Mouse (Mus musculus) midbrain, postnatal 0 days (tissue): ENCODE results near the gene Tbc1d10b. TPM values are rescaled to one million over a fixed set of nuclear protein-coding genes. Genes with fewer than 3 reads are reported as not detected.

Source experiments
- ATAC-seq: fragments of 200-750 bp; cut with Nextera tagmentation; 2 replicates; pipeline ENCODE4 v1.8.0; 2017; ENCODE audit warnings: moderate number of reproducible peaks, mild to moderate bottlenecking, moderate TSS enrichment, moderate library complexity; ENCODE audit not compliant: low FRiP score
- DNase-seq: peaks from one replicate; pipeline ENCODE4 v3.0.0-alpha.2; 2015; ENCODE audit warnings: low spot score
- H3K27ac ChIP-seq: fragments of 300-500 bp; sonication (generic); 2 replicates; pipeline ENCODE4 v1.5.1; 2014; ENCODE audit warnings: low read depth, mild to moderate bottlenecking, low read length, mixed read lengths
- H3K27me3 ChIP-seq: fragments of 300-500 bp; sonication (generic); 2 replicates; pipeline ENCODE4 v1.6.1; 2014; ENCODE audit warnings: low read length, control low read depth, mixed read lengths; ENCODE audit not compliant: insufficient read depth
- H3K36me3 ChIP-seq: fragments of 300-500 bp; sonication (generic); 2 replicates; pipeline ENCODE4 v1.6.1; 2014; ENCODE audit warnings: low read length, control low read depth, mixed read lengths; ENCODE audit not compliant: insufficient read depth
- H3K4me1 ChIP-seq: fragments of 300-500 bp; sonication (generic); 2 replicates; pipeline ENCODE4 v1.6.1; 2014; ENCODE audit warnings: mild to moderate bottlenecking, control low read depth, antibody characterized with exemption, low read length, mixed read lengths; ENCODE audit not compliant: insufficient read depth
- H3K4me2 ChIP-seq: fragments of 300-500 bp; sonication (generic); 2 replicates; pipeline ENCODE4 v1.6.1; 2014; ENCODE audit warnings: low read depth, mild to moderate bottlenecking, low read length, mixed read lengths; ENCODE audit not compliant: poor library complexity, severe bottlenecking
- H3K4me3 ChIP-seq: fragments of 300-500 bp; sonication (generic); 2 replicates; pipeline ENCODE4 v1.5.1; 2014; ENCODE audit warnings: low read depth, mild to moderate bottlenecking, low read length, moderate library complexity
- H3K9ac ChIP-seq: fragments of 300-500 bp; sonication (generic); replicated peaks from 2 replicates; pipeline ENCODE4 v1.6.1; 2014; ENCODE audit warnings: mild to moderate bottlenecking, low read length, moderate library complexity, mixed read lengths; ENCODE audit not compliant: poor library complexity, severe bottlenecking
- H3K9me3 ChIP-seq: fragments of 300-500 bp; sonication (generic); 2 replicates; pipeline ENCODE4 v1.6.1; 2016; ENCODE audit warnings: low read length, control low read depth
- CTCF ChIP-seq: IDR thresholded peaks from 2 replicates; pipeline ENCODE4 v1.5.1; 2016; ENCODE audit warnings: antibody characterized with exemption, mild to moderate bottlenecking
- WGBS: fragments of 180-500 bp; shearing (Covaris S2); extraction: QIAGEN DNeasy Blood & Tissue Kit; methylation state at CpG from one replicate; pipeline ENCODE4 v1.1.7; 2014; 5-methylcytosine and 5-hydroxymethylcytosine counted together
- polyA plus RNA-seq: library from polyadenylated mRNA; unstranded; fragments of >200 nt; fragmentation: Nextera tagmentation; extraction: Ambion mirVana; gene quantifications from 2 replicates; pipeline ENCODE4 v1.2.1, GENCODE M21; 2015
- total RNA-seq: library from RNA; depleted of rRNA; stranded (reverse); fragments of >200 nt; gene quantifications from 2 replicates; pipeline ENCODE4 v1.2.3, GENCODE M21; 2014

The Tbc1d10b gene
- total and polyA plus RNA-seq, 2 experiments from 2014 or later = 28.7 to 72.3 TPM

GRCm38 (mm10) chr7:127220440-127220839 lies 12.2 kb upstream of the Tbc1d10b start:
- no peaks in the 10 kb centered on the region for H3K36me3 ChIP-seq

GRCm38 (mm10) chr7:127218670-127219069 lies 10.4 kb upstream of the Tbc1d10b start:
- no peak overlapping the region for H3K27ac ChIP-seq
- no peak for DNase-seq
- 98% methylated on average over 4 of the region's 4 CpGs for WGBS
- no peak for ATAC-seq
- no peaks in the 10 kb centered on the region for H3K36me3 ChIP-seq
- no peak overlapping the region for H3K4me2 ChIP-seq
- H3K9me3 ChIP-seq = no peaks in the 10 kb centered on the region
- no peak overlapping the region for H3K9ac ChIP-seq
- no peak overlapping the region for H3K4me3 ChIP-seq
- H3K27me3 ChIP-seq = no peaks in the 10 kb centered on the region
- H3K4me1 ChIP-seq = no peaks in the 10 kb centered on the region
- TF ChIP-seq CTCF = no peak

More at GRCm38 (mm10) chr7:127220440-127220839, 12.2 kb upstream of the Tbc1d10b start:
- 85% methylated on average over 6 of the region's 6 CpGs for WGBS
- no peaks in the 10 kb centered on the region for H3K4me1 ChIP-seq
- no peak overlapping the region for H3K27ac ChIP-seq
- H3K4me2 ChIP-seq = no peak overlapping the region
- no peak overlapping the region for H3K4me3 ChIP-seq
- no peak for TF ChIP-seq CTCF
- H3K27me3 ChIP-seq = no peaks in the 10 kb centered on the region
- H3K9me3 ChIP-seq = no peaks in the 10 kb centered on the region
- no peak for DNase-seq
- ATAC-seq = no peak
- H3K9ac ChIP-seq = no peak overlapping the region

- no peaks in the 10 kb centered on the region for H3K9me3 ChIP-seq
- H3K27ac ChIP-seq = no peak overlapping the region
- WGBS = 80% methylated on average over 10 of the region's 10 CpGs
- H3K4me3 ChIP-seq = no peak overlapping the region
- ATAC-seq (no peak), DNase-seq (no peak)
- H3K27me3 ChIP-seq = no peaks in the 10 kb centered on the region
- H3K9ac ChIP-seq = no peak overlapping the region
- H3K4me1 ChIP-seq = no peaks in the 10 kb centered on the region
- H3K36me3 ChIP-seq = no peaks in the 10 kb centered on the region
- no peak overlapping the region for H3K4me2 ChIP-seq
- TF ChIP-seq CTCF = no peak
Measured at GRCm38 (mm10) chr7:127217901-127218642, 9.8 kb upstream of the Tbc1d10b start.

- no peaks in the 10 kb centered on the region for H3K4me1 ChIP-seq
- DNase-seq = no peak
- no peak for ATAC-seq
- H3K9me3 ChIP-seq = no peaks in the 10 kb centered on the region
- WGBS = 95% methylated on average over 6 of the region's 6 CpGs
- no peak overlapping the region for H3K4me3 ChIP-seq
- no peak for TF ChIP-seq CTCF
- H3K36me3 ChIP-seq = no peaks in the 10 kb centered on the region
- H3K9ac ChIP-seq = no peak overlapping the region
- no peaks in the 10 kb centered on the region for H3K27me3 ChIP-seq
- H3K4me2 ChIP-seq = no peak overlapping the region
- H3K27ac ChIP-seq = no peak overlapping the region
Measured at GRCm38 (mm10) chr7:127217475-127217874, 9.2 kb upstream of the Tbc1d10b start.

- no peak for ATAC-seq
- no peaks in the 10 kb centered on the region for H3K9me3 ChIP-seq
- no peak for TF ChIP-seq CTCF
Measured at GRCm38 (mm10) chr7:127216307-127216706, 8.0 kb upstream of the Tbc1d10b start.

GRCm38 (mm10) chr7:127214981-127215871 lies 7.0 kb upstream of the Tbc1d10b start:
- ATAC-seq = no peak
- H3K4me1 ChIP-seq = no peaks in the 10 kb centered on the region
- no peaks in the 10 kb centered on the region for H3K27me3 ChIP-seq
- no peak overlapping the region for H3K27ac ChIP-seq
- H3K4me3 ChIP-seq = peak overlapping the region; percentile 20; the same call in 1 of the 2 replicates
- DNase-seq = peak; percentile 71
- peak; percentile 82 for TF ChIP-seq CTCF
- no peaks in the 10 kb centered on the region for H3K36me3 ChIP-seq
- H3K9me3 ChIP-seq = no peaks in the 10 kb centered on the region
- WGBS = 26% methylated on average over 33 of the region's 33 CpGs
- peak overlapping the region; percentile 44 for H3K4me2 ChIP-seq
- H3K9ac ChIP-seq = no peak overlapping the region

More at GRCm38 (mm10) chr7:127216307-127216706, 8.0 kb upstream of the Tbc1d10b start:
- H3K9ac ChIP-seq = no peak overlapping the region
- no peak for DNase-seq
- H3K27ac ChIP-seq = no peak overlapping the region
- no peak overlapping the region for H3K4me3 ChIP-seq
- H3K36me3 ChIP-seq = no peaks in the 10 kb centered on the region
- WGBS = 98% methylated on average over 5 of the region's 5 CpGs
- no peak overlapping the region for H3K4me2 ChIP-seq
- no peaks in the 10 kb centered on the region for H3K4me1 ChIP-seq
- no peaks in the 10 kb centered on the region for H3K27me3 ChIP-seq
